Mouse (Mus musculus): ENCODE data around the gene Taf10.

- TF ChIP-seq CTCF (IDR thresholded peaks at IDR 0.05), result no peak
- TF ChIP-seq POLR2A (IDR thresholded peaks at IDR 0.05; ENCODE audit: insufficient read depth, low read depth, low read length), result no peak
Observed at GRCm38 (mm10) chr7:105703184-105703583, 41.0 kb downstream of the Taf10 start.
